Comparison of ENCODE assay signal across 7 mouse cellular contexts in the genomic region with DNA sequence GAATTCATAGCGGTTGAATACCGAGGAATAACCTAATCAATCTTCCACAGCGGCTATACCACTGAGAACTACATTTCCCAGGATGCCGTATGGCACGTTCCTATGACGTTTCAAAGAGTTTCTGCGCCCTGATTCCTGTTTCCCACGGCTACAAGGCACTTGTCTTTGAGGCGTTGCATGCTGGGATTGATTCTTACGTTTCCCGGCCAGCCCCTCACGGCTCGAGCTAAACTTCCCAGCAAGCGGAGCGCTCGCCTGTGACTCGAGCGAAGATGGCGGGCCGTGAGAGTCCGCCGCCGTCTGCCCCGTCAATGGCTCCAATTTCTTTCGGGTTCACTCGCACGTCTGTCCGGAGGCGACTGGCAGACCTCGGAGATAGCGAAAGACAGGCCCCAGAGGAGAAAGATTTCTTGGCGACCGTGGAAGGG. TPM values are rescaled to one million over a fixed set of nuclear protein-coding genes. Genes with fewer than 3 reads are reported as not detected.
DNase-seq lines count a peak whose midpoint lies in the region; ATAC-seq lines count a peak whose summit lies in the region.

A gene (plus strand): TSS at position 178 of the 428 bp plus-strand sequence.

- peak within 1 kb of the TSS; percentile 56 for H3K4me2 ChIP-seq in embryonic facial prominence, embryonic 12.5 days (replicated peaks)
- peak within 1 kb of the TSS; percentile 41 for H3K4me2 ChIP-seq in limb, embryonic 11.5 days (ENCODE audit: low read depth, severe bottlenecking)
- H3K4me2 ChIP-seq in midbrain, embryonic 14.5 days (ENCODE audit: low read length): peak within 1 kb of the TSS; percentile 58

- H3K36me3 ChIP-seq in embryonic facial prominence, embryonic 12.5 days: peaks cover 5% of the 10 kb centered on the region; the same call in 1 of the 2 replicates
- no peaks in the 10 kb centered on the region for H3K36me3 ChIP-seq in limb, embryonic 11.5 days (ENCODE audit: control insufficient read depth, insufficient read depth, low read length)
- H3K36me3 ChIP-seq in midbrain, embryonic 14.5 days (ENCODE audit: control insufficient read depth, insufficient read depth, low read length): peaks cover 9% of the 10 kb centered on the region; the same call in 1 of the 2 replicates

- H3K4me3 ChIP-seq in embryonic facial prominence, embryonic 12.5 days: peak within 1 kb of the TSS; percentile 59
- peak within 1 kb of the TSS; percentile 57 for H3K4me3 ChIP-seq in limb, embryonic 11.5 days (ENCODE audit: low read depth, low read length)
- peak within 1 kb of the TSS; percentile 50 for H3K4me3 ChIP-seq in midbrain, embryonic 14.5 days (replicated peaks; ENCODE audit: low read depth, low read length)

- no peaks in the 10 kb centered on the region for H3K4me1 ChIP-seq in embryonic facial prominence, embryonic 12.5 days
- no peaks in the 10 kb centered on the region for H3K4me1 ChIP-seq in limb, embryonic 11.5 days (ENCODE audit: control insufficient read depth, insufficient read depth, low read length)
- H3K4me1 ChIP-seq in midbrain, embryonic 14.5 days (ENCODE audit: control insufficient read depth, insufficient read depth, low read length): no peaks in the 10 kb centered on the region

- no peak within 1 kb of the TSS for H3K27ac ChIP-seq in embryonic facial prominence, embryonic 12.5 days
- no peak within 1 kb of the TSS for H3K27ac ChIP-seq in limb, embryonic 11.5 days (replicated peaks; ENCODE audit: low read depth, low read length)
- H3K27ac ChIP-seq in midbrain, embryonic 14.5 days (replicated peaks; ENCODE audit: low read depth, low read length): no peak within 1 kb of the TSS

- H3K9ac ChIP-seq in embryonic facial prominence, embryonic 12.5 days: peak within 1 kb of the TSS; percentile 56
- peak within 1 kb of the TSS; percentile 58 for H3K9ac ChIP-seq in limb, embryonic 11.5 days (ENCODE audit: low read length)
- H3K9ac ChIP-seq in midbrain, embryonic 14.5 days (replicated peaks; ENCODE audit: low read length): peak within 1 kb of the TSS; percentile 43; the same call in 1 of the 2 replicates

- H3K9me3 ChIP-seq in embryonic facial prominence, embryonic 12.5 days: no peaks in the 10 kb centered on the region
- H3K9me3 ChIP-seq in limb, embryonic 11.5 days (ENCODE audit: control insufficient read depth, low read length): no peaks in the 10 kb centered on the region
- no peaks in the 10 kb centered on the region for H3K9me3 ChIP-seq in midbrain, embryonic 14.5 days (ENCODE audit: control insufficient read depth, low read length)

- no peaks in the 10 kb centered on the region for H3K27me3 ChIP-seq in embryonic facial prominence, embryonic 12.5 days
- no peaks in the 10 kb centered on the region for H3K27me3 ChIP-seq in limb, embryonic 11.5 days (ENCODE audit: control insufficient read depth, insufficient read depth, low read length)
- H3K27me3 ChIP-seq in midbrain, embryonic 14.5 days (ENCODE audit: control insufficient read depth, insufficient read depth, low read length): no peaks in the 10 kb centered on the region

- 16% methylated on average over 33 of the region's 33 CpGs for WGBS in embryonic facial prominence, embryonic 12.5 days
- 13% methylated on average over 33 of the region's 33 CpGs for WGBS in limb, embryonic 11.5 days
- WGBS in midbrain, embryonic 14.5 days: 20% methylated on average over 33 of the region's 33 CpGs

- ATAC-seq in embryonic facial prominence, embryonic 12.5 days (ENCODE audit: insufficient number of reproducible peaks, insufficient read depth, low FRiP score, low TSS enrichment): peak; percentile 92
- ATAC-seq in limb, embryonic 11.5 days (ENCODE audit: insufficient number of reproducible peaks, low FRiP score, low TSS enrichment, low read depth): peak; percentile 86
- ATAC-seq in midbrain, embryonic 14.5 days (ENCODE audit: low FRiP score, low TSS enrichment): peak; percentile 95

- DNase-seq in adrenal gland, postnatal 25 days: peak; percentile 66
- peak; percentile 99 for DNase-seq in heart, adult 11 months
- DNase-seq in kidney, adult 18-20 months: peak; percentile 82
- DNase-seq in limb, embryonic 11.5 days (ENCODE audit: low spot score): peak; percentile 76
- DNase-seq in midbrain, embryonic 14.5 days: peak; percentile 94
- peak; percentile 57 to 66 for DNase-seq in spleen, adult 18-20 months

RNA-seq across cellular contexts. Expression of the gene that starts here (rescaled TPM):
- total RNA-seq in adrenal gland, postnatal 25 days (2021): 50.4 and 54.9 TPM in 2 replicates
- 38.7 and 39.6 TPM in 2 replicates for polyA plus RNA-seq in embryonic facial prominence, embryonic 12.5 days (2016; fragmentation: Nextera tagmentation; extraction: Ambion mirVana)
- polyA plus RNA-seq in limb, embryonic 11.5 days (2014; fragmentation: Nextera tagmentation; extraction: Ambion mirVana): 40.9 and 43.4 TPM in 2 replicates
- polyA plus RNA-seq in midbrain, embryonic 14.5 days (2014; fragmentation: Nextera tagmentation; extraction: Ambion mirVana): 39.3 and 53.8 TPM in 2 replicates
